Mouse (Mus musculus) brain, embryonic 18.5 days (tissue): ENCODE measurements around the gene Ecd.
A peak's percentile ranks its signal among the peaks of the same experiment; 100 is the strongest.

Source experiments
- DNase-seq: peaks from one replicate; pipeline ENCODE4 v3.0.0-alpha.2; 2012; ENCODE audit warnings: low read depth, low spot score

Ecd gene

GRCm38 (mm10) chr14:20347991-20348541 is at the start of gene Ecd, which contains the start of gene Fam149b:
Gene Ecd, minus strand, starts transcription at chr14:20348121.
Gene Fam149b, plus strand, starts transcription at chr14:20348162.
- DNase-seq, result peak; percentile 92

GRCm38 (mm10) chr14:20397220-20397619 is 49.3 kb upstream of the Ecd start:
- DNase-seq, result no peak

GRCm38 (mm10) chr14:20393205-20393913 is 45.4 kb upstream of the Ecd start, which contains the start of gene Mrps16:
Gene Mrps16, minus strand, starts transcription at chr14:20393634.
- peak; percentile 92 for DNase-seq

GRCm38 (mm10) chr14:20392326-20392725 is 44.4 kb upstream of the Ecd start:
- no peak for DNase-seq

- DNase-seq, result no peak
Measured at GRCm38 (mm10) chr14:20389446-20390079, 41.6 kb upstream of the Ecd start.

- DNase-seq, result peak; percentile 74
Measured at GRCm38 (mm10) chr14:20388441-20389129, 40.7 kb upstream of the Ecd start, which contains the start of gene Dnajc9. Gene Dnajc9, minus strand, starts transcription at chr14:20388910.

- DNase-seq, result no peak
Measured at GRCm38 (mm10) chr14:20379753-20380430, 32.0 kb upstream of the Ecd start.

- DNase-seq, result no peak
Measured at GRCm38 (mm10) chr14:20379087-20379640, 31.2 kb upstream of the Ecd start.

GRCm38 (mm10) chr14:20378313-20379061 is 30.6 kb upstream of the Ecd start:
- no peak for DNase-seq

GRCm38 (mm10) chr14:20377112-20377521 is 29.2 kb upstream of the Ecd start:
- no peak for DNase-seq

- DNase-seq, result no peak
Measured at GRCm38 (mm10) chr14:20371854-20372253, 23.9 kb upstream of the Ecd start.

- DNase-seq, result no peak
Measured at GRCm38 (mm10) chr14:20370798-20371197, 22.9 kb upstream of the Ecd start.

GRCm38 (mm10) chr14:20368271-20368670 is 20.4 kb upstream of the Ecd start:
- no peak for DNase-seq

- DNase-seq, result no peak
Measured at GRCm38 (mm10) chr14:20363230-20363629, 15.3 kb upstream of the Ecd start.

- DNase-seq, result no peak
Measured at GRCm38 (mm10) chr14:20347441-20347990, 405 bp downstream of the Ecd start.

GRCm38 (mm10) chr14:20345885-20346284 is 2.0 kb downstream of the Ecd start:
- no peak for DNase-seq

- no peak for DNase-seq
Measured at GRCm38 (mm10) chr14:20340866-20341265, 7.1 kb downstream of the Ecd start.

- DNase-seq, result no peak
Measured at GRCm38 (mm10) chr14:20340149-20340548, 7.8 kb downstream of the Ecd start.

GRCm38 (mm10) chr14:20339415-20339814 is 8.5 kb downstream of the Ecd start:
- DNase-seq, result no peak

GRCm38 (mm10) chr14:20331316-20331715 is 16.6 kb downstream of the Ecd start:
- DNase-seq, result no peak
